Mouse (Mus musculus): Measurements from ENCODE around the gene Kctd10.
A peak's percentile ranks its signal among the peaks of the same experiment; 100 is the strongest.

Gene Kctd10

GRCm38 (mm10) chr5:114347005-114347404, 33.3 kb downstream of the Kctd10 start:
- no peak for DNase-seq (ENCODE audit: low read depth, low spot score)

GRCm38 (mm10) chr5:114345538-114345937, 34.8 kb downstream of the Kctd10 start:
- DNase-seq (ENCODE audit: low read depth, low spot score) = no peak

- DNase-seq (ENCODE audit: low read depth, low spot score) = peak; percentile 27
Measured at GRCm38 (mm10) chr5:114343612-114344011, 36.7 kb downstream of the Kctd10 start.

- no peak for DNase-seq (ENCODE audit: low read depth, low spot score)
Measured at GRCm38 (mm10) chr5:114342996-114343395, 37.3 kb downstream of the Kctd10 start.

- no peak for DNase-seq (ENCODE audit: low read depth, low spot score)
Measured at GRCm38 (mm10) chr5:114323791-114324507, 56.4 kb downstream of the Kctd10 start.

- DNase-seq (ENCODE audit: low read depth, low spot score) = no peak
Measured at GRCm38 (mm10) chr5:114323105-114323790, 57.1 kb downstream of the Kctd10 start.
